Mouse (Mus musculus) urinary bladder, postnatal 10 days (tissue): Measurements from ENCODE around the gene Pla2g16.

Source experiments
- DNase-seq: peaks from one replicate; pipeline ENCODE4 v3.0.0; 2022; ENCODE audit warnings: low spot score

Gene Pla2g16

DNA sequence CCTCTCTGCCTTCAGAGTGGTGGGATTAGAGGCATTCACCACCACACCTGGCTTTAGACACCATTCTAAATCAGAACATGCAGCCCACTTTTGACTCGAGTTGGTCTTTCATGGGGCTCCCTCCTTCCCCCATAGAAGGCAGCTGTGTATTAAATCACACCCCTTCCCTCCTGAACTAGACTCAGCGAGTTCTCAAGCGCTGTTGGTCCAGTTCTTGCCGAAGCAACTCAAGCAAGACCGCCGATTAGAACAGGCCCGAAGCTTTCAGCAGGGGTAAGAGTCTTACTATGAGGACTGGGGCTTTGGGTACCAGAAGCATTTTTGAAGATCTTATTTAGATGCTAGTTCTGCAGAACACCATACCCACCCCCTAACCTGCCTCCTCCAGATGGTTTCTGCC is 55.9 kb downstream of the Pla2g16 start:
- no peak for DNase-seq

DNA sequence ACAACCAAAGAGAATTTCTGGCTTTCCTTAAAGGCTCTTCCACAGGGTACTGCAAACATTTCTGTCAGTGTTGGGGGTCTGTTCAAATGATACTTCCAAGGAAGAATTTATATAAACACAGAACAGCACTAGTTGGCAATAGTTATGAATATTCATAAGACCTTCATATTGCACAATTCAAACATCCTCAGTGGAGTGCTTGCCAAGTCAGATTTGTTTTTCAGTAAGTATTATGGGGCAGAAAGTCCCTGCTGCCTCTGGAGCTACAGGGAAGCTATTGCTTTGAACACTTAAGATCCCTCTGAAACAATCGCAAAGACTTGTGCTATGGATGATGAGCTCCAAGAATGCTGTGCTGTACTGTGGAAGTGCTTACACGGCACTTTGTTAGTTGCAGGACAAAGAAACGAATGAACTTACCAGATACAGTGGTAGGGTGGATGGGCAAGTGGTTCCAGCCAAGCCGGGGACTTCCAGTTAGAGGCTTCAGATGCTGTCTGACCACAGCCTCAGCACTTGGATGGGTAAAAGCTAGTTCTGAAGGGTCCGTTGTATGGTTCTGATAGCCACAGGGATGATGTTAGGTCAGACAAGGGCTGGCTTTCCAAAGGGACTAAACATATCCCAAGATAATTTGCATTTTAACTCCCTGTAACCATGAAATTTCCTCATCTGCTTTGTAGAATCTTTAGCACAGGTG is 59.1 kb downstream of the Pla2g16 start:
- no peak for DNase-seq

DNA sequence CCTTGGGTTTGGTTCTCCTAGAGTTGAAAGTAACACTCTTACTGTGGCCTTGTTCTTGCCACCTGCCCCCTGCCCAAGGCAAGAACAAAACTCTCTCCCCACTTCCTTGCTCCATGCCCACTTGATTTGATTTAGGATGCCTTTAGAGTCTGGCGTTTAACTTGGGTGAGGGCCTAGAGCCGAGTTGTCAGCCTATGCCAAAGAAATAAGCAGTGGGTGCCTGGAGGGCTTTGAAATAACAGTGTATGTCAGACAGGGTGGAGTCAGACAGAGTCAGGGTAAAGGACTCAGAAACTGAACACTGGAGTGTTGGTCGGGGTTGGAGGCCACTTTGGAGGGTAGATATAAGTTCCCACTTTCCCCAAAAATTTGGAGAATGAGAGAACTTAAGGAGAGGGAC is 59.8 kb downstream of the Pla2g16 start:
- no peak for DNase-seq

GRCm38 (mm10) chr19:7617696-7618095 is 60.4 kb downstream of the Pla2g16 start:
- no peak for DNase-seq

- DNase-seq = no peak
Measured at GRCm38 (mm10) chr19:7633021-7633420, 75.8 kb downstream of the Pla2g16 start.

- no peak for DNase-seq
Measured at GRCm38 (mm10) chr19:7633786-7634185, 76.5 kb downstream of the Pla2g16 start.
